Mouse (Mus musculus): Measurements from ENCODE around the gene Tmcc2. TPM values are rescaled to one million over a fixed set of nuclear protein-coding genes. Genes with fewer than 3 reads are reported as not detected.

Gene Tmcc2
- polyA plus RNA-seq, 1 experiment: 5.3 TPM

GRCm38 (mm10) chr1:132322711-132323542 is 68.2 kb downstream of the Tmcc2 start:
- WGBS: 94% methylated on average over 13 of the region's 13 CpGs
- H3K27me3 ChIP-seq (ENCODE audit: control insufficient read depth, insufficient read depth, low read length): no peaks in the 10 kb centered on the region
- TF ChIP-seq CTCF (IDR thresholded peaks at IDR 0.05; ENCODE audit: borderline replicate concordance, control insufficient read depth, extremely low read depth, insufficient read depth, low read length, poor library complexity) (no peak), POLR2A (IDR thresholded peaks at IDR 0.05; ENCODE audit: control insufficient read depth, extremely low read depth, insufficient read depth, low read length, poor library complexity) (no peak)
- no peak for DNase-seq
- H3K4me1 ChIP-seq (replicated peaks; ENCODE audit: control insufficient read depth, insufficient read depth, low read length): no peaks in the 10 kb centered on the region; the same call in 1 of the 2 replicates
- H3K27ac ChIP-seq (ENCODE audit: control insufficient read depth, insufficient read depth, low read length): no peak overlapping the region
- H3K36me3 ChIP-seq (ENCODE audit: control insufficient read depth, insufficient read depth, low read length): no peaks in the 10 kb centered on the region
- no peak overlapping the region for H3K4me3 ChIP-seq (ENCODE audit: control insufficient read depth, insufficient read depth, low read length)

GRCm38 (mm10) chr1:132321821-132322580 is 69.1 kb downstream of the Tmcc2 start:
- TF ChIP-seq CTCF (IDR thresholded peaks at IDR 0.05; ENCODE audit: borderline replicate concordance, control insufficient read depth, extremely low read depth, insufficient read depth, low read length, poor library complexity) (no peak), POLR2A (IDR thresholded peaks at IDR 0.05; ENCODE audit: control insufficient read depth, extremely low read depth, insufficient read depth, low read length, poor library complexity) (no peak)
- DNase-seq: no peak
- WGBS: 92% methylated on average over 7 of the region's 7 CpGs
- no peaks in the 10 kb centered on the region; the same call in 1 of the 2 replicates for H3K4me1 ChIP-seq (replicated peaks; ENCODE audit: control insufficient read depth, insufficient read depth, low read length)
- no peaks in the 10 kb centered on the region for H3K27me3 ChIP-seq (ENCODE audit: control insufficient read depth, insufficient read depth, low read length)
- no peak overlapping the region for H3K27ac ChIP-seq (ENCODE audit: control insufficient read depth, insufficient read depth, low read length)
- H3K36me3 ChIP-seq (ENCODE audit: control insufficient read depth, insufficient read depth, low read length): no peaks in the 10 kb centered on the region
- no peak overlapping the region for H3K4me3 ChIP-seq (ENCODE audit: control insufficient read depth, insufficient read depth, low read length)

- WGBS: 30% methylated on average over 5 of the region's 5 CpGs
- no peaks in the 10 kb centered on the region; the same call in 1 of the 2 replicates for H3K4me1 ChIP-seq (replicated peaks; ENCODE audit: control insufficient read depth, insufficient read depth, low read length)
- H3K4me3 ChIP-seq (ENCODE audit: control insufficient read depth, insufficient read depth, low read length): no peak overlapping the region
Measured at GRCm38 (mm10) chr1:132319242-132319641, 71.8 kb downstream of the Tmcc2 start.

GRCm38 (mm10) chr1:132317894-132318863 is 72.9 kb downstream of the Tmcc2 start:
- Histone ChIP-seq H3K27me3 (ENCODE audit: control insufficient read depth, insufficient read depth, low read length) (no peaks in the 10 kb centered on the region; the same call in 1 of the 2 replicates), H3K4me1 (replicated peaks; ENCODE audit: control insufficient read depth, insufficient read depth, low read length) (no peaks in the 10 kb centered on the region; the same call in 1 of the 2 replicates), H3K27ac (ENCODE audit: control insufficient read depth, insufficient read depth, low read length) (no peak overlapping the region), H3K4me3 (ENCODE audit: control insufficient read depth, insufficient read depth, low read length) (no peak overlapping the region), H3K36me3 (ENCODE audit: control insufficient read depth, insufficient read depth, low read length) (no peaks in the 10 kb centered on the region)
- 69% methylated on average over 8 of the region's 8 CpGs for WGBS
- TF ChIP-seq POLR2A (IDR thresholded peaks at IDR 0.05; ENCODE audit: control insufficient read depth, extremely low read depth, insufficient read depth, low read length, poor library complexity) (no peak), CTCF (IDR thresholded peaks at IDR 0.05; ENCODE audit: borderline replicate concordance, control insufficient read depth, extremely low read depth, insufficient read depth, low read length, poor library complexity) (no peak)
- no peak for DNase-seq

More at GRCm38 (mm10) chr1:132319242-132319641, 71.8 kb downstream of the Tmcc2 start:
- Histone ChIP-seq H3K27ac (ENCODE audit: control insufficient read depth, insufficient read depth, low read length) (no peak overlapping the region), H3K27me3 (ENCODE audit: control insufficient read depth, insufficient read depth, low read length) (no peaks in the 10 kb centered on the region; the same call in 1 of the 2 replicates), H3K36me3 (ENCODE audit: control insufficient read depth, insufficient read depth, low read length) (no peaks in the 10 kb centered on the region)
- no peak for DNase-seq
- no peak for TF ChIP-seq POLR2A (IDR thresholded peaks at IDR 0.05; ENCODE audit: control insufficient read depth, extremely low read depth, insufficient read depth, low read length, poor library complexity)
- no peak for TF ChIP-seq CTCF (IDR thresholded peaks at IDR 0.05; ENCODE audit: borderline replicate concordance, control insufficient read depth, extremely low read depth, insufficient read depth, low read length, poor library complexity)

- Histone ChIP-seq H3K4me3 (ENCODE audit: control insufficient read depth, insufficient read depth, low read length) (no peak overlapping the region), H3K27me3 (ENCODE audit: control insufficient read depth, insufficient read depth, low read length) (no peaks in the 10 kb centered on the region; the same call in 1 of the 2 replicates), H3K4me1 (replicated peaks; ENCODE audit: control insufficient read depth, insufficient read depth, low read length) (no peaks in the 10 kb centered on the region; the same call in 1 of the 2 replicates), H3K27ac (ENCODE audit: control insufficient read depth, insufficient read depth, low read length) (no peak overlapping the region), H3K36me3 (ENCODE audit: control insufficient read depth, insufficient read depth, low read length) (no peaks in the 10 kb centered on the region)
- no peak for DNase-seq
- 31% methylated on average over 4 of the region's 4 CpGs for WGBS
- TF ChIP-seq POLR2A (IDR thresholded peaks at IDR 0.05; ENCODE audit: control insufficient read depth, extremely low read depth, insufficient read depth, low read length, poor library complexity) (no peak), CTCF (IDR thresholded peaks at IDR 0.05; ENCODE audit: borderline replicate concordance, control insufficient read depth, extremely low read depth, insufficient read depth, low read length, poor library complexity) (no peak)
Measured at GRCm38 (mm10) chr1:132317413-132317812, 73.7 kb downstream of the Tmcc2 start.

Data from thymus, adult 2 months (tissue).